Mouse (Mus musculus) limb, embryonic 10.5 days (tissue): Measurements from ENCODE around the gene Myh9. TPM values are rescaled to one million over a fixed set of nuclear protein-coding genes. Genes with fewer than 3 reads are reported as not detected.

Experiments used
- DNase-seq: peaks from one replicate; pipeline ENCODE4 v3.0.0-alpha.2; 2017; ENCODE audit warnings: low spot score
- H3K27ac ChIP-seq: fragments of 300-500 bp; sonication (generic); 2 replicates; pipeline ENCODE4 v1.5.1; 2016; ENCODE audit warnings: mild to moderate bottlenecking
- H3K27me3 ChIP-seq: fragments of 300-500 bp; sonication (generic); 2 replicates; pipeline ENCODE4 v1.6.1; 2016; ENCODE audit warnings: low read depth, mild to moderate bottlenecking; ENCODE audit not compliant: poor library complexity, severe bottlenecking
- H3K36me3 ChIP-seq: fragments of 300-500 bp; sonication (generic); 2 replicates; pipeline ENCODE4 v1.6.1; 2016; ENCODE audit warnings: mild to moderate bottlenecking, moderate library complexity
- H3K4me1 ChIP-seq: fragments of 300-500 bp; sonication (generic); 2 replicates; pipeline ENCODE4 v1.6.1; 2016
- H3K4me3 ChIP-seq: fragments of 300-500 bp; sonication (generic); 2 replicates; pipeline ENCODE4 v1.5.1; 2016; ENCODE audit warnings: mild to moderate bottlenecking, moderate library complexity
- H3K9me3 ChIP-seq: fragments of 300-500 bp; sonication (generic); replicated peaks from 2 replicates; pipeline ENCODE4 v1.6.1; 2016; ENCODE audit warnings: mild to moderate bottlenecking
- WGBS: fragments of 180-500 bp; shearing (Covaris S2); methylation state at CpG from one replicate; pipeline ENCODE4 v1.1.7; 2016; 5-methylcytosine and 5-hydroxymethylcytosine counted together
- polyA plus RNA-seq: library from polyadenylated mRNA; unstranded; fragments of >200 nt; fragmentation: Nextera tagmentation; extraction: Ambion mirVana; gene quantifications from 2 replicates; pipeline ENCODE4 v1.2.1, GENCODE M21; 2016

Myh9 gene
- polyA plus RNA-seq, 1 experiment from 2014 or later, result 39.2 TPM

DNA sequence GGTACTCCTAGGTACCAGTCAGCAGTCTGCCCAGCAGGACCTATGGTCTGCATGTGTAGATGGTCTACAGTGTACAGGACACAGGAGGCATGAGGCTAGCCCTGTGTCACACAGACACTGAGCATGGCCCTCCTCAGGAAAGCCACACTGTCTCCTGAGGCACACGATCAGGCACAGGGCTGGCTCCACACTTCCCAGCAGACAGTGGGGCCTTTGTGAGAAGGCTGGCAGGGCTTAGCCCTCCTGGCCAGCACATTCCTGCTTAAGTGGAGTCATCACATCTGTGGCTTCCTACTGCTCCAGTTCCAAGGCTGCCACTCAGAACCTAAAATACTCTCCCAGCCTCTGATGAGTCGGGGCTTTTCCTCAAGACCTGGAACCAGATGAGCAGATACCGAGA is 38.2 kb downstream of the Myh9 start:
- no peak overlapping the region for H3K4me3 ChIP-seq
- peaks cover 32% of the 10 kb centered on the region for H3K4me1 ChIP-seq
- H3K9me3 ChIP-seq, result no peaks in the 10 kb centered on the region
- H3K27ac ChIP-seq, result peak overlapping the region; percentile 8; the same call in 1 of the 2 replicates
- peaks cover 82% of the 10 kb centered on the region for H3K36me3 ChIP-seq
- H3K27me3 ChIP-seq, result no peaks in the 10 kb centered on the region
- DNase-seq, result no peak
- WGBS, result 76% methylated on average over 3 of the region's 3 CpGs

DNA sequence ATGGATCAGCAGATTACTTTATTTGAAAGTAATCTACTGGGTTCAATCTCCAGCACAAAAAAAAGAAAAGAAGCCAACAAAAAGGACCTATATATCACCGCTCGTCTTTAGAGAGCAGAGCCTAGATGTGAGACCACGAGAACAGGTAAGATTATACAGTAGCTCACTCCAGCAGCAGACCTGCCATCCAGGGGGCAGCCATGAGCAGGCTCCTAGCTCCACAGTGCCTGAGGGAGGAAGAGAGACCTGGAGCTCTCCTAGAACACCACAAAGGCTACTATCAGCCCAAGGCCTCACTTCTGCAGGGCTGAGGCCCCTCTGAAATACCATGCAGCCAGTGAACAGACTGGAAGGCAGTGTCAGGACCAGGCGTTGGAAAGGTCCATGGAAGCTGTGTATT is 39.0 kb downstream of the Myh9 start:
- Histone ChIP-seq H3K27ac (peak overlapping the region; percentile 8; the same call in 1 of the 2 replicates), H3K4me1 (peaks cover 40% of the 10 kb centered on the region), H3K9me3 (no peaks in the 10 kb centered on the region), H3K27me3 (no peaks in the 10 kb centered on the region), H3K36me3 (peaks cover 75% of the 10 kb centered on the region), H3K4me3 (no peak overlapping the region)
- no peak for DNase-seq
- 92% methylated on average over 4 of the region's 4 CpGs for WGBS

DNA sequence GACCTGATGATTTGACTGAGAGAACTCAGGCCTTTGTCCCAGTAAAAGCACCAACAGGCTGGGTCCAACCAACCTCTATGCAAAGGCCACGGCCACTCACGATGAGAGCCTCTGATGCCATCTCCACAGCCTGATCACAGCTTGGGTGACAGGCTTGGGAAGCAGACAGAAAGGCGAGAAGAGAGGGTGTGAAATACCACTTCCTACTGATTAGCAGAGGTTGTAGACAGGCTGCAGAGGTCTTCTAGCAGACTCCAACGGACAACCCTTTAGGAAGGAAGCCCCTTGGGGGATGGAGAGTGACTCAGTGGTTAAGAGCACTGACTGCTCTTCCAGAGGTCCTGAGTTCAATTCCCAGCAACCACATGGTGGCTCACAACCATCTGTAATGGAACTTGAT is 40.8 kb downstream of the Myh9 start:
- 47% methylated on average over 4 of the region's 4 CpGs for WGBS

DNA sequence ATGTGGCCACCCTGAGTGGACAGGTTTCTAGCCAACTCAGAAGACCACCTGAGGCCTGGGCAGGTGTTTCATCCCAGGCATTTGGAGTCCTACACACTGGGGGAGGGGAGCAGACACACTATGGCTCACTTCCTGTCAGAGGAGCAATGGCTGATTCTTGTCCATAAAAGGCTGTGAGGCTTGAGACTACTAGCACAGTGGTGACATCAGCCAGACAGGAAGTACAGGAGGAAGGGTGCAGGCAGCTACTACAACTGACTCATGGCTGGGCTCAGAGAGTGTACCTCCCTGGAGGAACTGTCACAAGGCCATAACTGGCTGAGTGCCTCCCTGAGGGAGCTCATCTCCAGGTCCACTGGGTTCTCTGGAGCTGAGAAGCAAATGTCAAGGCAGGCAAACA is 41.5 kb downstream of the Myh9 start:
- Histone ChIP-seq H3K27me3 (no peaks in the 10 kb centered on the region), H3K9me3 (no peaks in the 10 kb centered on the region), H3K4me3 (0 out of 2 replicates have a peak overlapping the region, but pooled peaks have one; percentile 1), H3K4me1 (peaks cover 48% of the 10 kb centered on the region), H3K36me3 (peaks cover 68% of the 10 kb centered on the region), H3K27ac (peak overlapping the region; percentile 92)
- DNase-seq, result no peak

More for the DNA sequence above, 40.8 kb downstream of the Myh9 start:
- Histone ChIP-seq H3K4me3 (no peak overlapping the region), H3K4me1 (peaks cover 48% of the 10 kb centered on the region), H3K36me3 (peaks cover 70% of the 10 kb centered on the region), H3K27ac (peak overlapping the region; percentile 92), H3K9me3 (no peaks in the 10 kb centered on the region), H3K27me3 (no peaks in the 10 kb centered on the region)
- no peak for DNase-seq

DNA sequence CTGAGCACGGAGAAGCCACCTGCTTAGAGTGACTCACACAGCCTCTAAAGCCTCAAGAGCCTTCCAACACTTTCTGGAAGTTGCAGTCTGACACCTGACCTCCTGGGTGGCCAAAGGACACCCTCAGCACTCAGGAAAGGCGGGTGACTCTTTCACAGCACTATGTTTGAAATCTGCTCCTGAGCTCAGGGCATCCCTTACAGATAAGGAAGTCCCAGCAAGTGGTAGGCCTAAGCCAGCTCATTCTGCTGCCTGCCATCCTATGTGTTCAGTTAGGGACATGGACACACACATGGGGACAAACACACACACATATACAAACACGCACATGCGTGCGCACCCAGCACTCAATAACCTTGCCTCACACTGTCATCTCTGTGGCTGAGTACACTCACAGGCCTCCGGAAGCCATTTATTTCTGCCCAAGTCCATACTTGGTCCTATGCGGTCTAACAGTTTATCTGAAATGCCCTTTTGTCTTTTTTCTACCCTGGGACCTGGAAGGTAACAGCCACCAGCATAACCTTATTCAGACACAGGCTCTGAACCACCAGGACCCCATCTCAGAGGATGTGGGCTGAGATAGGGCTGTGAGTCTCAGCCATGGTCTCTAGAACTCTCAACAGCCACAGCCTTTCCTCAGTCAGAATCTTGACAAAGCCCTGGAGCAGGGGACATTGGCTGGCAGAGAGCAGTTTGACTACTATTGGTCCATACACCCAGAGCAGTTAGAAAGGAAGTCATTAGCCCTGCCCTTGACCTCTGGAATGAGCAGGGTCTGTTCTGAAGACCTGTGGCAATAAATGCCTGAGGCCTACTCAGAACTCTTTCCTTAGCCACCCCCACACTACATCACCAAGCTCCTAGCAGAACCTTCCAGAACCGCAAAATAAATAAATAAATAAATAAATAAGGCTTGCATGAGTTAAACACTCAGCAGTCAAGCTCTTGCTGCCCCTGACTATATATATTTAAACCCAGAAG is 42.2 kb downstream of the Myh9 start:
- Histone ChIP-seq H3K4me3 (no peak overlapping the region), H3K36me3 (peaks cover 70% of the 10 kb centered on the region), H3K27me3 (no peaks in the 10 kb centered on the region), H3K4me1 (peaks cover 48% of the 10 kb centered on the region), H3K27ac (peak overlapping the region; percentile 92), H3K9me3 (no peaks in the 10 kb centered on the region)
- DNase-seq, result no peak
- 81% methylated on average over 8 of the region's 8 CpGs for WGBS

DNA sequence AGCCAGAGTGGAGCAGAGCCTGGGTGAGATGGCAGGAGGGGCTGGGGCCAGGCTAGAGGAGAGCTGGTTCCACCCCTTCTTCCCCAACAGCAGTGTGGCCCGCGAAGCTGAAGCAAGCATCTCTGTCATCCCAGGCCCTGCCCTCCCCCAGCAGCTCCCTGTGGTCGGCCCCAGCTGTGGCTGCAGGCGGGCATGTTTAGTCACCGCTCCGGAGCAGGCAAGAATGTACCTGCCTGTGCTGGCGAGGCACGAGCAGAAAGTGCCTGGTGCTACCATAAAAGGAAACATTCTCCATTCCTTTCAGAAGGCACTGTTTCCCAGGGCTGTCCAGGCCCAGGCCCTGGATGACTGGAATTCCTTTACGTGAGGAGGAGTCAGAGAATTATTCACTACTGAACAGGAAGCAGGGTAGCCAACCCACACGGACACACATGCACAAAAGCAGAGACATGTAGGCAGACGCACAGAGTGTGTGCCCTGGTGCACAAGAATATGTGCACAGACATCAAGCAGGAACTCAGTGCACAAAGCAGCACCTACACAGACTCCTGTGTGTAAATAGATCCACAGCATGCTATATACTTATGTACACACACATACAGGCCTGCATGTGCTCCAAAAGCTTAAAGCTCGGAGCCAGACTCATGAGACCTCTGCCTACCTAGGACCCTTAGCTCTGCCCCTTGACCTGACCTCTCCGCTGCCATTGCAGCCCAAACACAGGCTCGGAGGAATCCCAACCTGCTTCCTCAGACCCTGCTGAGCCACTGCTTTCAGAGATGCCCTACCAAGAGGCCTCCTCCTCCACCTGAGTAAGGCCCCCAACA is 43.1 kb downstream of the Myh9 start:
- 23% methylated on average over 14 of the region's 14 CpGs for WGBS
- DNase-seq, result peak; percentile 74
- Histone ChIP-seq H3K27ac (peak overlapping the region; percentile 92), H3K9me3 (no peaks in the 10 kb centered on the region), H3K4me1 (peaks cover 48% of the 10 kb centered on the region), H3K27me3 (no peaks in the 10 kb centered on the region), H3K4me3 (peak overlapping the region; percentile 25), H3K36me3 (peaks cover 69% of the 10 kb centered on the region)

DNA sequence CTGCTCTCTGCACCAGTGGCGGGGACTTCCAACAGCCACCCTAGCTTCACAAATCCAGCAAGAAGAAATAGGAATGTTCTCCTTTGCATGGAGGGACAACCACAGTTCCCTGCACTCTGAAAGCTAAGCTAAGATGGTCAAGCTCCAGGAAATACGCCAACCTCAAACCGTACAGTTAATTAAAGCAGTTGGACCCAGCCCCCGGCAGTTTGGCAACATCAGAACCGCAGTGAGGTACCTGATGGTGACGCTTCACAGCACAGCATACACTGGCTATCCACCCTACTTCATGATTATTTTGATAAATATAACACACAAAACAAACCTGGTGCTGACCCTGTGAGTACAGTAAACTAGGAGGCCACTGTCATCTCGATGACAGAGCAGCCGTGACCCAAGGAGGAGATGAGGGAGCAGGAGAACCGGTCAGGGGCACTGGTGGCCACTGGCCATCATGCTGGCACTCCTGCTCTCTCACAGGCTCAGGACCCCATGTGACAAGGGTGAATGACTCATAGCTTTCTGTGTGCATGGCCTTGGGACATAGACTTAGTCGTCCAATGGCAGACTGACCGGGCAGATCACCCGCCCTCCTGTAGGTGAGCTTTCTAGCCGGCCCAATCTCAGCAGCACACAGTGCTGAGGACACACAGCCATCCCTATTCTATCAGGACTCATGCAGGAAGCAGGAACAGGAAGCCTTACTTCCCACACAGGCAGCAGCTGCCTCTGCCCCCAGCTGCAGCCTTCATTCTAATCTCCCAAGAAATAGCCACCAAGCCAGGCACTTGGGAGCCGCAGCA is 44.2 kb downstream of the Myh9 start:
- Histone ChIP-seq H3K9me3 (no peaks in the 10 kb centered on the region), H3K4me3 (no peak overlapping the region), H3K27me3 (no peaks in the 10 kb centered on the region), H3K27ac (peak overlapping the region; percentile 92), H3K36me3 (peaks cover 68% of the 10 kb centered on the region), H3K4me1 (peaks cover 42% of the 10 kb centered on the region)
- WGBS, result 82% methylated on average over 14 of the region's 14 CpGs
- DNase-seq, result no peak

DNA sequence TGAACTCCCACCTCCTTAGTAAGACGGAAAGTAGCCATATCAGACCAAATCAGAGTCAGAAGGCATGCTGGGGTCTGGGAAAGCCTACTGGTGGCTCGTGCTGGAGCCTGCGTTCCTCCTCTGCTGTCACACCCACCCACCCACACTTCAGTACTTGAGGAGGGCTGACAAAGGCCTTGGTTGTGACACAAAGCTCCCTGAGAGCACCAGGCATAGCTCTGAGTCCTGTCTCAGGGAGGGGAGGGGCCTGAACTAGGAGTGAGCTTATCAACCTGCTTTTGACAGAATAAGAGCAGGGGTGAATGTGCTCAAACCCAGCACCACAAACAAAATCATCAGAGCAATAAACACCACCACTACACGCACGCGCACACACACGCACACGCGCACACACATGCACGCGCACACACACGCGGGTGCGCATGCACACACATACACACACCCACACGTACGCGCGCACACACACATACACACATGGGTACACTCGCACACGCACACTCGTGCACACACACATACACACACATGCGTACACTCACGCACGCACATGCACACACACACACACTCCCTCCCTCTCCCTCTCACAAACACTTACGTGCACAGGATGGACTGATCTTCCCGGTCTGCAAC is 45.5 kb downstream of the Myh9 start:
- no peaks in the 10 kb centered on the region for H3K9me3 ChIP-seq
- H3K27ac ChIP-seq, result peak overlapping the region; percentile 92; the same call in 1 of the 2 replicates
- no peaks in the 10 kb centered on the region for H3K27me3 ChIP-seq
- peaks cover 42% of the 10 kb centered on the region for H3K4me1 ChIP-seq
- no peak for DNase-seq
- no peak overlapping the region for H3K4me3 ChIP-seq
- WGBS, result 96% methylated on average over 26 of the region's 26 CpGs
- peaks cover 64% of the 10 kb centered on the region for H3K36me3 ChIP-seq

DNA sequence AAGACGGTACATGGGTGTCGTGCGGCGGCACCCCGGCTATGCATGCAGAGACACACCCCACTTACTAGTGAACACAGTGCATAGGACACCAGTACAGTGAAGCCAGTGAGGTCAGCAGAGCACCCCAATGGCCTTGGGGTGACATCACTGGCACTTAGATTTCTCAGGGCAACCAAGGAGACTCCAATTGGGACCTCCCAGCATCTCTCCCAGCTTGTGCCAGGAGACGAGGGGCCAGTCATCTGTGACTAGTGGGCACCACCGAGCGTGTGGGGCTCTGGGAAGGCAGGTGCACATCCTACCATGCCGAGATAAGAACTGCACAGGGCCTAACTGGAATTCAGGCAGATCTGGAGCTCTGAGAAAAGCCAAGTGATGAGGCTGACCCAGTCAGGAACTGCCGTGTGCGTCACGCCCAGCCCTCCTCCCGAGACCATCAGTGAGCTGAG is 47.0 kb downstream of the Myh9 start:
- no peaks in the 10 kb centered on the region for H3K27me3 ChIP-seq
- H3K36me3 ChIP-seq, result peaks cover 69% of the 10 kb centered on the region
- DNase-seq, result no peak
- no peak overlapping the region for H3K4me3 ChIP-seq
- H3K9me3 ChIP-seq, result no peaks in the 10 kb centered on the region
- WGBS, result 94% methylated on average over 13 of the region's 13 CpGs
- H3K27ac ChIP-seq, result no peak overlapping the region
- peaks cover 31% of the 10 kb centered on the region for H3K4me1 ChIP-seq

DNA sequence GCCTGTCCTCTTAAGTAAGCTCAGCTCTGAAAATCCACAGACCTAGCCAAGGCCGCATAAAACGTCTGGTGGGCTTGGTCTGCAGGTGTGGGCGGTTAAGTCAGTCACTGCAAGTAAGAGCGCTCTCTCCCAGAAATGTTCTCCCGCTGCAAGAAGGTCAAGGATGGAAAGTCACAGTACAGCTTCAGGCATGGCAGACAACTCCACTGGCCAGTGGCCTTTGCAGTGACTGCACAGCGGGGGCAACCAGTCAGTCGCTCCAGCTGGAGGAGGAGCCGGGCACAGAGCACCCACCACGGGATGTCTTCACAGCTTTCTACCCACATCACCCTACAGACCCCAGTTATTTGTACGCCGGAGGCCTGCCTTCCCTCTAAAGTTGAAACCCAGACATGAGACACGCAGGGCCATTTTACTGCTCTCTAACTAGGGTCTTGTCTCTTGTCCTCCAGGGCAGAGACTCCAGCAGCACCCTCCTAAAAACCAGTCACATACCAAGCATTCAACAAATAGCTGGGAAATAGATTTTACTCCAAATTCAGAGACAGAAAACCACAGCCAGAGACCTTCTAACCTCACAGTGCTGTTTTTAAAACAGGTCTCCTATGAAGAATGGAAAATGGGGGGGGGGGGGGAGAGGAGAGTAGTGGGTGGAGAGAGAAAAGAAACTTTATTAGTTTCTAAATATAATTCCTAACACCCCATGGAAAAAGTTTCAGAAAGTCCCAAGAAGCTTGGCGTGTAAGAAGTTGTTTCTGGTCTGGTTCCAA is 47.7 kb downstream of the Myh9 start:
- H3K4me1 ChIP-seq, result peaks cover 25% of the 10 kb centered on the region
- H3K27me3 ChIP-seq, result no peaks in the 10 kb centered on the region
- WGBS, result 89% methylated on average over 13 of the region's 13 CpGs
- no peak overlapping the region for H3K4me3 ChIP-seq
- H3K27ac ChIP-seq, result no peak overlapping the region
- no peak for DNase-seq
- H3K36me3 ChIP-seq, result peaks cover 75% of the 10 kb centered on the region
- no peaks in the 10 kb centered on the region for H3K9me3 ChIP-seq

DNA sequence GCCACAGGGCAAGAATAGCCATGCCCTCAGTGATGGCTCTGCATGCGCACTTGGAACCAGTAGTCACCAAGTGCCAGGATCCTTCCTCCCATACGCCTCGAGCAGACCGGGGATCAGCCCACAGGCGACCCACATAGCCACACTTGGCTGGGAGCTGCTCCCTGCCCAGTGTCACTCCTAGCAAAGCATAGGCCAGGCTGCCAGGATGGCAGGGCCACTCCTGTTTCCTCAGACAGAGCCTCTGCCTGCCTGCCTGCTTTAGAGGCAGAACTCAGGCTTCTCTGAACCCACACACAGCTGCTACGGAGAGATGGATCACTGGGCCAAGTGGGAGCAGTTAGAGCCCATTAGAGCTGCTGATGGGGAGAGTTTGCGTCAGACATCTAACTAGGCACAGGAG is 48.4 kb downstream of the Myh9 start:
- no peak overlapping the region for H3K27ac ChIP-seq

More for the DNA sequence above, 48.4 kb downstream of the Myh9 start:
- Histone ChIP-seq H3K9me3 (no peaks in the 10 kb centered on the region), H3K4me3 (no peak overlapping the region), H3K27me3 (no peaks in the 10 kb centered on the region), H3K4me1 (peaks cover 18% of the 10 kb centered on the region), H3K36me3 (peaks cover 82% of the 10 kb centered on the region)
- WGBS, result 92% methylated on average over 7 of the region's 7 CpGs
- no peak for DNase-seq
